Mouse (Mus musculus) cerebellum, adult 2 months (tissue): ENCODE data around the gene Plxna1.

Experiments used
- CTCF ChIP-seq: fragments of 200-500 bp; IDR thresholded peaks from 2 replicates; pipeline ENCODE4 v1.5.1; 2011; ENCODE audit warnings: low read depth, mild to moderate bottlenecking, control low read depth, low read length, moderate library complexity, borderline replicate concordance; ENCODE audit not compliant: insufficient read depth
- POLR2A ChIP-seq: fragments of 200-500 bp; IDR thresholded peaks from 2 replicates; pipeline ENCODE4 v1.6.1; 2011; ENCODE audit warnings: low read length, control low read depth, borderline replicate concordance; ENCODE audit not compliant: insufficient read depth

- TF ChIP-seq POLR2A (no peak), CTCF (no peak)
Measured at GRCm38 (mm10) chr6:89393820-89394219, 31.4 kb upstream of the Plxna1 start.
